Mouse (Mus musculus) myocyte (in vitro differentiated cells): ENCODE measurements at regions not wholly inside any gene's neighbourhood (a gene's known extent, or its start where the extent isn't known, plus 50 kb on each side); places are given as distances from the start of the nearest gene placed in this dataset.

ENCODE experiments used
- E2F4 ChIP-seq: IDR thresholded peaks from one replicate; pipeline ENCODE4 v1.6.1; 2011; ENCODE audit warnings: mild to moderate bottlenecking, control low read depth, moderate library complexity; ENCODE audit not compliant: insufficient read depth
- MYOD1 ChIP-seq, 3 experiments: IDR thresholded peaks; one replicate each; pipeline ENCODE4 v1.6.1; 2011; ENCODE audit warnings: control low read depth in 2 of 3, low read depth in 2 of 3, mild to moderate bottlenecking in 2 of 3, moderate library complexity in 1 of 3; ENCODE audit not compliant: insufficient read length in 2 of 3, control insufficient read depth in 1 of 3
- POLR2A ChIP-seq: IDR thresholded peaks from one replicate; pipeline ENCODE4 v1.6.1; 2011; ENCODE audit warnings: low read depth, mild to moderate bottlenecking, control low read depth, moderate library complexity; ENCODE audit not compliant: insufficient read length
- TCF12 ChIP-seq: IDR thresholded peaks from one replicate; pipeline ENCODE4 v1.6.1; 2011; ENCODE audit warnings: mild to moderate bottlenecking, control low read depth; ENCODE audit not compliant: poor library complexity, insufficient read depth, severe bottlenecking

- no peak for TF ChIP-seq TCF12
- TF ChIP-seq POLR2A, result no peak
- TF ChIP-seq E2F4, result no peak
- no peak for TF ChIP-seq MYOD1 (IDR thresholded peaks at IDR 0.05; ENCODE audit: control insufficient read depth in 1 of 3, insufficient read length in 2 of 3, low read depth in 2 of 3)
Measured at GRCm38 (mm10) chr1:33222997-33223396, 446.6 kb downstream of the Prim2 start.
